Mouse (Mus musculus): ENCODE results near the gene Tas2r144.
A peak's percentile ranks its signal among the peaks of the same experiment; 100 is the strongest.

Gene Tas2r144

DNA sequence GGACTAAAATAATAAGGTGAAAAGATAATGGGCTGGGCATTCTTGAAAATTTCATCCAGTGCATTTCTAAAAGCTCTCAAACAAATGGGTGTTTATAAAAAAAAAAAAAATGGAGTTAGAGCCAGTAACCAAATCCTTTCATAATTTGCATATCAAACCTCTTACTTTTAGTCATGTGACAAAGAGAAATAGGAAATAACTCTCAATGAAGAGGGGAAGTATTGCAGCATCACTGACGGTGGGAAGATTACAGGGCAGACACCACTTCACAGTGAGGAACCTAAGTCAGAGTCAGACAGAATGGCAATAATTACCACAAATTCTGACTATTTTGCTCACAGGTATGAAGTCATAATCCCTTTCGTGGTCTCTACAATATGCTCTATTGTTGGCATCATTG is at the start of gene Tas2r144:
Gene Tas2r144 (plus strand): TSS at position 301 of the 400 bp plus-strand sequence.
- no peak for DNase-seq (ENCODE audit: low spot score)

DNA sequence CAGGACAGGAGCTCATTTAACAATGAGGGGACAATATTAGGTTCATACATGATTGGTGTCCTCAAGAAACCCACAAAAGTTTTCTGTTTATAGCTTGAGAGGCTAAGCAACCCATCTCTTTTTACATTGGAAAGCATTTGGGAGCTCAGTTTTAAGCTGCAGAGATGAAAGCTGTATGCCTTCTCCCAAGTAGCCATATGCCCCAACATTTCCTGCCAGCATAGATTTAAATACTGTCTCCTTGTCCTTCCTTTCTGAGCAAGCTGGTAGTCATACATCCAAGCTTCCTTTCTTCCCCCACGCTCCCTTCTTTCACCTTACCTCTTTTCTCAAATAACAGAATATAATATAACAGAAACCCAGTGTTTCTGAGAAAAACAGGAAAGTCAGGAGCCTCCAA is 32.7 kb upstream of the Tas2r144 start:
- no peak for DNase-seq (ENCODE audit: low spot score)

DNA sequence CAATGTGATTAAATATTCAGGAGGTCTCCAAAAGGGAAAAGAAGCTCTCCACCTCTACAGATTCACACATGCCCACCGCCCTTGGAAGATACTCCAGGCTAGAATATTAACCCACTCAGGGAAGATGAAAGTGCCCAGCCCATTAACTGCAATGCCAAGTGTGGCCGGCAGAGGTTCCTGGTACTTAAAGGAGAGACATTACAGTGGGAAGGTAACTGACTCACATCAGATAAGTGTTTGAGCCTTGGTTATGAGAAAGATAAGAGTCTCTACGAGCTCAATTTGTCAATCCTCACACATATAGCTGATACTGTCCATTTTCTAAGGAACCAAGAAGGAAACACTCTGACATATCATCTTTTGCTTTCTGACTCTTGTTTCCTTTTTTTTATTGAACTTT is 28.9 kb upstream of the Tas2r144 start:
- no peak for DNase-seq (ENCODE audit: low spot score)

DNA sequence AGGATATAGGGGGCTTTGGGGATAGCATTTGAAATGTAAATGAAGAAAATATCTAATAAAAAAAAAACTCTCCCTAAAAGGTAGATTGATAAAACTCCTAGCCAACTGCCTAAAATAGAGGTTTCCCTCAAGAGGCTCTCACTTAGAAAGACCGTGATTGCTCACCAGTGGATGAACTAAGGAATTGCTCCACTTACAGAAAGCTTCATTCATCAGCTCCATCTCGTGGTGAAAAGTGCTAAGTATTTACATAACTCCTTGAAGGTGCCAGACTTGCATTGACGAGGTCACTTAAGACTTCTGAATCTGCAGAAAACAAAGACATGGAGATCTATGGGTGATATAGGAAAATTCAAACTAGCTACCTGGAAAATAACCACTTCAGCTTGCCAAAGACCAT is 17.4 kb upstream of the Tas2r144 start:
- DNase-seq (ENCODE audit: low spot score) = no peak

DNA sequence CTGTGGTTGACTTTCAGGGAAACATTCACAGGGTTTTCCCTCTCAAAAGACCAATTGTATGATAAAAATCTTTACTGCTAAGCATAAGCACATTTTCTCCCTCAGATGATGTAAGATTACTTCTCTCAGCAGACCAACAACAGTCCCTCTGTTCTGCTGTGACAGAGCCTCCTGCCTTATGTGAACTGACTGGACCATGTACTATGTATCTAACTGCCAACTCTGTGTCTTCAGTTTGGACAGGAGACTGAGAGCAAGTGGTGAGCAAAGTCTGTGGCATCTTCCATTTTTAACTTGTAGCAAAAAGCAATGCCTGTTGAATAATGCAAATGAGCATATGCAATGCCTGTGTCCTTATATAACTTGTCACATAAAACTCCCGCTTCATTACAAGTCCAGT is 15.6 kb upstream of the Tas2r144 start:
- no peak for DNase-seq (ENCODE audit: low spot score)

DNA sequence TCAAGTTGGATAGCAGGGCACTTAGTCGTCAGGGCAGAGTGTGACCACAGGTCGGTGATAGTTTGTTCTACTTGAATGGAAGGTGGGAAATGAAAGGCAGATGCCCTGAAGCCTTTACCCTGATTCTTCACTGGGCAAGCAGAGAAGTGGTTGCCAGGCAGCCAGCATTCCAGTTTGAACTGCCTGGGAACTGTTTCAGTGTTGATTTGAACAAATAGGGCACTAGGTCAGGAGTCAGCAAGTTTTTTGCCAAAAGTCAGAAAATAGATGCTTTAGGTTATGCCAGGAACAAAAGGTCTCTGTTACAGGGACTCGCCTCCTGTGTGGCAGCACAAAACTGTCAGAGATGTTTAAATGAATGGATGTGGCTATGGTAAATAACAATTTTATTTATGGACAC is 7.2 kb downstream of the Tas2r144 start:
- no peak for DNase-seq (ENCODE audit: low spot score)

DNA sequence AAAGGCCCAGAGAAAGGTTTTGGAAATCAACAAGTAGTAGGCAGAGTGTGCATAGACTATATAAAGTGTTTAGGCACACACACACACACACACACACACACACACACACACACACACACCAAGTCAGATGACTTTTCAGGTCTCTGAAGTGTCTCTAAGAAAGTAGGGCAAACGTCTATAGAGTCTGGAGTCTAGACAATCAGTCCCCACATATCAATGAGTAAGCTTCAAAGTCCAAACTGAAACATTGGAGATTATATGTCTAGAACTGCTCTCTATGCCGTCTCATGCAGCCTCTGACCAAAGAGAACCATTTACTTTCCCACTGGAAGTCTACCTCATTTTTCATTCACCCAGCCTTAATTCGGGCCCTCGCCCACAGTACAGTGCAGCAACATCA is 9.9 kb downstream of the Tas2r144 start:
- no peak for DNase-seq (ENCODE audit: low spot score)

DNA sequence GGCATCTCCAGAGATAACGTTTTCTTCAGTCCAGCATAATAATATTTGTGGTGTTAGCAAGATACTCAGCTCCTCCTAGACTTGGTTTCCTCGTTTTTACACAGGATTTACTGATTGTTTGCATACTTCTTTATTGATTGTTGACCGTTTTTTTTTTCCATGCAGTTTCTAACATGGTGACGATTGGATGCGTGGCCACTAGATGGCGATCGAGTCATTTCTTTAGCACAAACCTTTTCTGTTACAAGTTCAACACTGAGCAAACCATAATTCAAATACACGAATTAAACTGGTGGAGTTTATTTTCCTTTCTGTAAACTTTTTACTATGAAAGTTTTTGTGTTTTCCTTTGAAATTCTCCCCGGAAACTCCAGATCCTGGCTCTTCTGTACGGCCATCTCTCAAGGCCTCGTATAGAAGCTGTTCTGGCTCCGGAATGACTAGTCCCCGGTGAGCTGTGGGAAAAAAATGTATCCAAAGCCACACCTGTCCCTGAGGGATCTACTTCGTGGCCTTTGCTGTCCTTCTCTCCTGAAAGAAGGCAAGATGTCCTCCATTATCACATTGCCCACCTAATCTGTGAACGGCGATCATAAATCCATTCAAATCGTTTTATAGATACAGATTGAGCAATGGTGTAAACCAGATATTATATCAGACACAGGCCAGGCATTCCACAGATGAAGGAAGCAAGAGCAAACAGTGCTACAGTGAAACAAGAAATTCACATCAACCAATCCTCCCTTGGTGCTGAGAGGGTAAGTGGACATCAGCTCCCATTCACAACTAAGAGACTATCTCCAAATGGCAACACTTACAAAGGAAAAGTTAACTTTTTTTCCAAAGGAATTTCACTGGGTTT is 12.3 kb downstream of the Tas2r144 start:
- DNase-seq (ENCODE audit: low spot score) = peak; percentile 23

DNA sequence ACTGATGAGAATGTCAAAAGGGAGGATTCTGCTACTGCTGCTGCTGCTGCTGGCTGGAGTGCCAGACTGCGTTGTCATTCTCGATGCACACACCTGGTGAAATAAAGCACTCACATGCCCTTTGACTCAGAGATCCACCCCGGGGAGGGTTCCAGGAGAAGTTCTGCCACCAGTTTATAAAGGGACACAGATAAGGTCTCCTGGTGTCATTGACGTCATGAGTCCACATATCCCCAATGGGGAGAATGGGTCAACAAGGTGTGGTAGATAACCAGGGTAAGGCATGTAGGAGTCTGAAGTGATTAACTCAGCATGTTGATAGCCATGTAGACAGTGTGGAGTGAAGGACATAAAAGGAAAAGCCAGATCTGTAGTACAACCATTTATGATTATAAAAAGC is 14.5 kb downstream of the Tas2r144 start:
- no peak for DNase-seq (ENCODE audit: low spot score)

DNA sequence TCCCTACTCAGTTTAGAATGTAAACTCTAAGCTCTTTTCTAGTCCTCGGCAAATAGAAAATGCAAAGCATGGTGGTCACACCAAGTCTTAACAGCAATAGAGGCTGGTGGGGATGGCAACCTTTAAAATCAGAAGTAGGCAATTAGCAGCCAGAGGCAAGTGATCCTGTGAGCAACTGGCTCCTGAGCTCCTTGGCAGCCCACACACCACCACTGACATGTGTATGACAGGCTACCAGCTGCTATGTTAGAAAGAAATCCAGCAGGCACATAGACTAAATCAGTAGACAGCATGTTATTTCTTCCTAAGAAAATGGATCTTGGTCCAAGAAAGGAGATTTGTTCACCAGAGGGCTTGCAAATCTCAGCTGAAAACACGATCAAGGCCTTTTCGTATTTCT is 16.1 kb downstream of the Tas2r144 start:
- DNase-seq (ENCODE audit: low spot score) = no peak

DNA sequence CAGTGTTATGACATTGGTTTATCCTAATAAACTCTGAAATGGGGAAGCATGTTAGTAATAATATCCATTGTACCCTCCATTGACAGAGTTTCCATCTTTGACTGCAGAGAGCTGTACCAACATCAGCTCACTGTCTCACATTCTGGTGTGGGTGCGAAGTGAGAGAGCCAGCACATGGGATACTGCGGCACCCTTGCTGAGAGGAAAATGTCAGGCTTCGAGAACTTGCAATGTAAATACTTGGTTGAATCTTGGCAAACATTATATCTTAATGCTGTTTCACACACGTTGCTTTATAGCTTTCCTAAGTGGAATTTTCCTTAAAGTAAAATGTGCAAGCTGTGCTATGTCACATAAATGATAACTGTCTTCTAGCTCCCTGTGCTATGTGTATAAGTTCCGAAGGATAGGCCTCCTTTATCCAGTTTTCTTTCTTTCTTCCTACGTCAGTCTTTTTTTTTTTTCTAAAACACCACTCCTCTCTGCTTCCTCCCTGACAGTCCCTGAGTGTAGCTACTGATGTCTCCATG is 22.2 kb downstream of the Tas2r144 start:
- DNase-seq (ENCODE audit: low spot score) = no peak

DNA sequence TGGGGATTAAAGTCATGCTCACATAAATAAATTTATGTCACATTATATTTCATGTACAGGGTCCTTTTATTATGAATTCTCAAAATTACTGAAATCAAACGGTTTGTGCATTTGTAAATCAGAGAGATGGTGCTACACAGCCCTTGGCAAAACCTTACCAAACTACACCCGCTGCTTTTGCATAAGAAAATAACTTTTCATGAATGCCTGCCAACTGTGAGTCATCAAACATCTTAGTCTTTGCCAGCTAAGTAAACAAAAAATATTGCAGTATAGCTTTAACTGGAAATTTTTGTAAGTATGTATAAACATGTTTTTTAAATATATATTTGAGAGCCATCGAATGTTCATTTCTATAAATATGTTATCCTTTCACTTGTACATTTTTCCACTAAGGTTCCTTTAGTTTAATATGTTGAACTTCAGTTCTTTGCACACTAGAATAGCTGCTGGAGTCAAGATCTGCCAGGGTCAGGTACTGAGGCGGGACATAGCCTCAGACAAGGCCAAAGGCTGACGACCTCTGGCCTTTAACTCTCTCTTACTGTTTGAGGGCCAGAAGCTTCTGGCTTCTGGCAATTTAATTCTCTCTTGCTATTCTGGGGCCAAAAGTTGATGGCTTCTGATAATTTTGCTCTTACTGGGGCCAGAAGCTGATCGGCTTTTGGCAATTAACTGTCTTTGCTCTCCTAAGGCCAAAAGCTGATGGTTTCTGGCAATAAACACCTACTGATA is 26.4 kb downstream of the Tas2r144 start:
- DNase-seq (ENCODE audit: low spot score) = no peak

DNA sequence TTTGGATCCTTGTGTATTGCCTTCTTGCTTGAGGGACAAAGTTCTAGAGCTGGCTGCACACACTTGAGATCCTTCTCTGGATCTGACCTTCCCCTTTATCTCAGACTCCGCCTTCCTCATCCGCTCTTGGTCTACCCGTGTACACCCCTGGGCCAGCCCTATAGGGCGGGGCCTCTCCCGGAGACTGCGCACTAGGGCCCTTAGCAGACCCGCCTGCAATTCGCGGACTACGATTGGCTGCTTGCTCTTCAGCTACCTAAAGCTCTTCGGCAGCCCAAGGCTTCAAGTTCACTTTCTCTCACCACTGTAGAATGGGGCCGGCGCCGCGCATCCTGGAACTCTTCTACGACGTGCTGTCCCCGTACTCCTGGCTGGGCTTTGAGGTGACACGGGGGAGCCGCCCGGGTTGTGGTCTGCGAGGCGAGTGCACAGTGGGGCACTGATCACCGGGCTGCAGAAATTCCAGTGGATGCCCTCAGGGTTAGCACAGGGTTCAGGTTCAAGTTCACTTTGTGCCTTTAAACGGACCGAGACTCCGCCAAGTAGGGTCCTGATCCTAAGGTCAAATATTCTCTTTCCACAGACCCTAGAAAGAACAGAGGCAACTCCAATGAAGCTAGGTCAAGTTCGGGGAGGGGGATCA is 30.7 kb downstream of the Tas2r144 start, which contains the start of gene Gstk1:
Gene Gstk1 (plus strand): TSS at position 225 of the 643 bp plus-strand sequence.
- peak; percentile 82 for DNase-seq (ENCODE audit: low spot score)

DNA sequence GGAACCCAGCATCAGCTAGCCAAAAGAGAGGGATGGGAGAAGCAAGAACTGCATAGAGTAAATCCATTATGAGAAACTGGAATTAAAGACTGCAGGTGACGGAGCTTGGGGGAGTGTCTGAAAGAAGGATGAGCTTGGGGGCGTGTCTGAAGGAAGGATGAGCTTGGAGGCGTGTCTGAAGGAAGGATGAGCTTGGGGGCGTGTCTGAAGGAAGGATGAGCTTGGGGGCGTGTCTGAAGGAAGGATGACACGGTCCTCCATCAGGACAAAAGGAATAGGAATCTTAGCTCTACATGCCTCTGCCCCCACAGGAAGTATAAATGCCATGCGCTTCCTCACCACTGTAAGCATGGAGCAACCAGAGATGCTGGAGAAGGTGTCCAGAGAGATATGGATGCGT is 32.0 kb downstream of the Tas2r144 start:
- DNase-seq (ENCODE audit: low spot score) = peak; percentile 48

DNA sequence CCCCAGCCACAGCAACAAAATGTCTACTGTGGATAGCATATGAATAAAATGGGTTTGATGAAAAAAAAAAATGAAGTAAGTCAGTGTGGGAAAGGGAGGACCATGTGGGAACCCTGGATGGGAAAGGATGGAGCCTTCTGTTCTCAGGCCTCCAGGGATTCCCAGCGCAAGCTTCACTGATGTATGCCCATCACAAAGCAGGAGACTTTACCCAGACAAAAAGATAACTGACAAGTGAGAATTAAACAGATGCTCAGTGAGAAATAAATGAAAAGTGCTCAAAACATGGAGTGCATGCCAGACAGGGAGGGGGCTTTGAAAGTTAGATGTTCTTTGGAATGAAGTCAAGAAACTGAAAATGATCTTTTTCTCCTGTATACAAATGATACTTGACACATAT is 32.9 kb downstream of the Tas2r144 start:
- no peak for DNase-seq (ENCODE audit: low spot score)

DNA sequence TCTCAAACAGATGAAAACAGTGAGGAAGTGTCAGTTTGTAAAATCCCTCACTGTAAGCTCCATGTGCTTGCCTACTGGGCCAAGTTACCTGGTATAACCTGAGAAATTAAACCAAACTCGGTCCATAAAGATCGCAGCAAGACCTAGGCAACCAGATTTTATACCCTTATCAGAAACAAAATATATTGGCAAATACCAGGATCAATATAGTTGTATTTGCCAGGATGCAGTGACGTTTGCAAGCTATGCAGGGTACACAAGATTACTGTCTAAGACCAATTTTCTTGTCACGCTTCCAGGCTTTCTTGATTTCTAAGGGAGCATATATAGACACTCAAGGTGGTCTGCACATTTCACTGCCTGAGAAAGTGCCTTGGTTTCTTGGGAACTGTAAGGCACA is 36.7 kb downstream of the Tas2r144 start:
- DNase-seq (ENCODE audit: low spot score) = no peak

DNA sequence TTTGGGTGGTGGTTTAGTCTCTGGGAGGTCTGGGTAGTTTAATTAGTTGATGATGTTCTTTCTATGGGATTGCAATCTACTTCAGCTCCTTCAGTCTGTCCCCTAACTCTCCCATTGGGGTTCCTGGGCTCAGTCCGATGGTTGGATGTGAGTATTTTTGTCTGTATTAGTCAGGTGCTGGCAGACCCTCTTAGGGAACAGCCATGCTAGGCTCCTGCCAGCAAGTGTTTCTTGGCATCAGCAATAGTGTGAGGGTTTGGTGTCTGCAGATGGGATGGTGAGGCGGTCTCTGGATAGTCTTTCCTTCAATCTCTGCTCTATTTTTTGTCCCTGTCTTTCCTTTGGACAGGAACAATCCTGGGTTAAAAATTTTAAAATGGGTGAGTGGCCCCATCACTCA is 38.0 kb downstream of the Tas2r144 start:
- no peak for DNase-seq (ENCODE audit: low spot score)

DNA sequence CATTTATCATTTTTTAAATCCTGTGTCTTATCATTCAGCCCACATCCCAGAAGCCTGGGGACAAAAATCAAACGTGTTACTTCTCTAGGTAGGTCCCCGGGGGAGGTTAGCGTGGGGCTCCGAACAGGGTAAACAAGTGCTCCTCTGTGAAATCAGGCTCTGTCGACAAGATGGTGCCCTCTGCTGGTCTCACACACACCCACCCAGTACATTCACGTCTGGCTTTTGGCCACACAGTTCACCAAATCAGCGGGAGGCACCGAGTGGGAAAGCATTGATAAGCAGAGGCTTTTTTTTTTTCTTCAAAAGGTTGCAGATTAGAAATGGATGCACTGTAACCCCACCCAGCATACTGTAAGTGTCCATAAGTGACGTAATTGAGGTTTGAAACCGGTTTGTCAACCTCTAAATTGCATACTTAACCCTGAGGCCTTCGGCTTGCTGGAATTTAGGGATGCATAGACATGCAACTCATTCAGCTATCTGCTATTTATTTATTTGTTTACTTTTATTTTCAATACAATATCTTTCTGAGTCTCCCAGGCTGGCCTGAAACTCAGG is 42.3 kb downstream of the Tas2r144 start:
- no peak for DNase-seq (ENCODE audit: low spot score)

DNA sequence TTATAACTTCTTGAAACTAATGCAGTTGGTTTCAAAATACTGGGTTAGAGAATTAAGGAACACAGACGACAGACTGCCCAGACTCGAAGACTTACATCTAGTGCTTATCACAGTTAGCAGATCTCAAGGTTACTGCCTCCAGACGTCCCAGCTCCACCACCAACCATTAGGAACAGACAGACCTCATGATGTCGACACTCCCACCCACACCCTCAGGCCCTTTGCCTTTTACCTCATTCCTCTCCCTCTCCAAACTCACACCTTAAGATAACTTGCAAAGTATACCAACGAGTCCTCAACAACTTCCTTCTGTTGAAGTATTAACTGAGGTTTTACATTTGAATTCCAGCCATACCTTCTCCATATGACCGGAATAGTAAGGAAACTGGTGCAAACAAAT is 45.3 kb downstream of the Tas2r144 start:
- DNase-seq (ENCODE audit: low spot score) = no peak

DNA sequence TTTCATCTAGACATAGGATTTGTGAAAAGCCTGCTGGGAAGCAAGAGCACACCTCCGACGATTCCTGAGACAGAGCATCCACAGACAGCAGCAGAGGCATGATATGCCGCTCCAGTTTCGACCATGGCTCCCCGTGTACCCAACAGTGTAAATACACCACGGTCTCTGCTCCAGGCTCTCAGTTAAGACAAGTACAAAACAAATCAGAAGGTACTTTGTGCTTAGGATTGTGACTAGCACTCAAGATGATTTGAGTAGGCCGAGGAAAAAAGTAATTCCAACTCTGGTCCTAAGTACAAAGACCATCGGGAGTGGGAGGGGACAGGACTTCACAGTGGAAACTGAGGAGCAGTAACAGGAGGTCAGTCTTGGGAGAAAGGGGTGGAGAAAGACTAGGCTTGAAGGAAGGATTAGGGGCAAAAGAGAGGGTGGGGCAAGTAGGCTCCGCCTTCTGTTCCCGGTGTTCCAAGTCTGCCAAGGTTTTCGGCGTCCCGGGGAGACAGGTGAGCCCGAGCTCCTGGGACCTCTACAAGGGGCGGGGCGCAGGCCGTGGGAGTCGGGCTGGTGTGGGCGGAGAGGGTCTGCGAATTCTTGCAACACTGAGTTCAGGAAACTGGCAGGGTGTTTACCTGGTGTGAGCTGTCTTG is 46.5 kb downstream of the Tas2r144 start, which contains the start of gene Tmem139:
Gene Tmem139 (plus strand): TSS at position 447 of the 647 bp plus-strand sequence.
- DNase-seq (ENCODE audit: low spot score) = peak; percentile 37

DNA sequence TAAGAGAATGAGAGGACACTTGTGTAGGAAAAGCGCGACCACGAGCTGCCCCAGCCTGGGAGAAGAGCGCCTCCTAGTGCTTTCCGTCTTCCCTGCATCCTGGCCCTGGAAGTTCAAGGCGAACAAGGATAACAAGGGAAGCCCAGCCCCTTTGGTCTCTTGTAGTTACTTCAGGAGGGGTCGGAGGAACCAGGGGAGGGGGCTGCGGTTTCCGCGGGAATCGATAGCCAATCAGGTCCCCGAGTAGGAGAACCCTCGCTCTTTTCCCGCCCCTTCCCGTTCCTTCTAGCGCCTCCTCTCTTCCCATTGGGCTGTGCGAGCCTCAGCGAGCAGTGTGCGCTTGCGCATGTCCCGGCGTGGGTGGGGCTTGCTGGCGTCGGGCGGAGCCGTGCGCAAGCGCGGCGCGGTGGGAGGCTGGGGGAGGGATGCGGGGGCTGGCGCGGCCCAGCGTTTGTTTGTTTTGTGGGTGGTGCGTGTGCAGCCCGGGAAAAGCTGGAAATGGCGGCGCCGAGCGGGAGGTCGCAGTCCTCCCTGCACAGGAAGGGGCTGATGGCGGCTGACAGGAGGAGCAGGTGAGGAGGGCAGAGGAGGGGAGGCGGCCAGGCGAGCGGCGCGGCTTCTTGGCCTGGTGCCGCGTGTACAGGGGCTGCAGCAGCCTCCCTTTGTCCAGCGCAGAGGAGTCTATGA is 49.6 kb downstream of the Tas2r144 start, which contains the start of gene Casp2:
Gene Casp2 (plus strand): TSS at position 360 of the 687 bp plus-strand sequence.
- DNase-seq (ENCODE audit: low spot score) = peak; percentile 99

All from testis, postnatal 14 days (tissue).